ENCODE assay signal across 26 mouse cellular contexts in the genomic region with DNA sequence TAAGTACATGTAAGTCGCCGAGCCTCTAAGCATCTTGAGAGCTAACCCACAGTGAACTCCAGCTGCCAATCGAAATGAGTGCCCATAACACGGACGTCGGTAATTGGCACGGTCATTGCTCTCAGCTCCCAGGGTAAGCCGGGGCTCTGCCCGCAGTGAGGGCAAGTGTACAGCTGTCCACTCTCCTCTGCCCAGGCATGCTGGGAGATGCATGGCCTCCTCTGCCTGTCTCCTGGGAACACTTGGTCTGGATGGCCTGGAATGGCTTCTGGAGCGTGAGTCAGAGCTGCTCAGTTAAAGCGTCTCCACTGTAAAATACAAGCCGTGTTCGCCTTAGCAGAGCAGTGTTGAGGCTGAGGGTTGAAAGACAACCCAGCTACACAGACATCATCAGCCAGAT. TPM values are rescaled to one million over a fixed set of nuclear protein-coding genes. Genes with fewer than 3 reads are reported as not detected.
DNase-seq lines count a peak whose midpoint lies in the region; TF ChIP-seq lines count a peak whose summit lies in the region.
"Had no signal": no experiment of that assay in that cellular context is flagged by ENCODE, and none has a peak within 500 bp of the region (broad histone marks: within the 10 kb centered on the region; RNA-seq: fewer than 3 reads in every experiment).

No protein-coding gene starts in this region.

- H3K4me1 ChIP-seq in cortical plate, adult 2 months (ENCODE audit: control insufficient read depth, insufficient read depth, low read length), result peaks cover 18% of the 10 kb centered on the region
- H3K4me1 ChIP-seq: intestine, embryonic 15.5 days; liver, embryonic 12.5 days; megakaryocyte, embryonic 14.5 days; stomach, embryonic 15.5 days had no signal

- DNase-seq in cerebellum, postnatal 10 days, result peak; percentile 54 to 64
- DNase-seq in cerebellum, postnatal 25 days, result no peak
- peak; percentile 37 for DNase-seq in gastrocnemius, postnatal 14 days
- no peak for DNase-seq in gastrocnemius, postnatal 4 days (ENCODE audit: low spot score in 2 of 2)
- no peak for DNase-seq in left cerebral cortex, adult 2 months (ENCODE audit: extremely low spot score in 1 of 2, low spot score in 2 of 2)
- DNase-seq in left cerebral cortex, adult 18-20 months (ENCODE audit: low spot score in 2 of 2), result no peak
- DNase-seq in heart, adult 9 months (ENCODE audit: low spot score in 2 of 2), result no peak
- DNase-seq: adrenal gland, adult 8-10 months; cerebellum, adult 8-10 months; forebrain, postnatal 0 days; heart, adult 2 months; heart, postnatal 10 days; kidney, postnatal 14 days; left cerebral cortex, postnatal 4 days; liver, postnatal 0 days; lung, postnatal 4 days; right cerebral cortex, postnatal 14 days had no signal

- TF ChIP-seq POLR2A in cortical plate, adult 2 months (IDR thresholded peaks at IDR 0.05; ENCODE audit: extremely low read depth, insufficient read depth, low read length), result no peak

- intact Hi-C loops in gastrocnemius, postnatal 14 days (cut with DNase I; ENCODE audit: low total_unique reads), result no loop called here
- intact Hi-C loops in left cerebral cortex, adult 2 months (cut with DNase I), result no loop called here

- H3K4me3 ChIP-seq in left cerebral cortex, adult 2 months, result no peak overlapping the region
- no peak overlapping the region for H3K4me3 ChIP-seq in cortical plate, adult 2 months (ENCODE audit: insufficient read depth, low read length)
- H3K4me3 ChIP-seq: embryonic facial prominence, embryonic 13.5 days; heart, adult 2 months; heart, embryonic 13.5 days; intestine, embryonic 15.5 days; liver, embryonic 12.5 days; megakaryocyte, embryonic 14.5 days; midbrain, embryonic 13.5 days; stomach, embryonic 15.5 days had no signal

- peak overlapping the region; percentile 57; the same call in 1 of the 2 replicates for H3K27ac ChIP-seq in left cerebral cortex, adult 2 months
- H3K27ac ChIP-seq in cortical plate, adult 2 months (ENCODE audit: insufficient read depth, low read length), result 0 out of 2 replicates have a peak overlapping the region, but pooled peaks have one; percentile 45
- H3K27ac ChIP-seq: embryonic facial prominence, embryonic 13.5 days; heart, adult 2 months; heart, embryonic 13.5 days; intestine, embryonic 15.5 days; liver, embryonic 12.5 days; midbrain, embryonic 13.5 days; stomach, embryonic 15.5 days had no signal

- TF ChIP-seq CTCF in left cerebral cortex, adult 2 months (IDR thresholded peaks at IDR 0.05), result no peak
- no peak for TF ChIP-seq CTCF in cortical plate, adult 2 months (IDR thresholded peaks at IDR 0.05; ENCODE audit: extremely low read depth, insufficient read depth, low read length)

RNA-seq across cellular contexts. Expression of a gene that starts 9.9 kb away (rescaled TPM):
- 1 to 10 TPM; 1.2 to 1.3 TPM for total RNA-seq in gastrocnemius, postnatal 14 days (2021)
- total RNA-seq in gastrocnemius, postnatal 4 days (2021), result 1 to 10 TPM; 2.0 to 2.5 TPM
- total RNA-seq in left cerebral cortex, adult 2 months (2021), result 10 to 100 TPM; 22.8 to 24.9 TPM
- total RNA-seq in left cerebral cortex, adult 18-20 months (2021), result 10 to 100 TPM; 18.4 to 23.9 TPM
- polyA plus RNA-seq in cortical plate, adult 2 months (2012; rRNA removed), result 14.8 and 15.7 TPM in 2 replicates
- total RNA-seq: monocyte, adult 5-6 weeks had no signal

RNA-seq across cellular contexts. Expression of a gene that starts 11.1 kb away (rescaled TPM):
- 1 to 10 TPM; 2.2 to 3.2 TPM for total RNA-seq in gastrocnemius, postnatal 14 days (2021)
- 1 to 10 TPM; 5.6 to 6.1 TPM for total RNA-seq in gastrocnemius, postnatal 4 days (2021)
- 100 to 1,000 TPM; 375 to 385 TPM for total RNA-seq in left cerebral cortex, adult 2 months (2021)
- total RNA-seq in left cerebral cortex, adult 18-20 months (2021), result 100 to 1,000 TPM; 382 to 428 TPM
- 245 and 267 TPM in 2 replicates for polyA plus RNA-seq in cortical plate, adult 2 months (2012; rRNA removed)

Comparison
In these comparisons a context has a peak if more than half of its experiments do, and no peak if none do; other contexts are left out.
1. DNase-seq: peak in cerebellum, postnatal 10 days (2 of 2) and gastrocnemius, postnatal 14 days (single experiment); none in cerebellum, postnatal 25 days (0 of 2), gastrocnemius, postnatal 4 days (0 of 2), left cerebral cortex, adult 2 months (0 of 2), left cerebral cortex, adult 18-20 months (0 of 2) and heart, adult 9 months (0 of 2).
2. RNA of a gene that starts 9.9 kb away (total RNA-seq): 22.8 to 24.9 TPM in left cerebral cortex, adult 2 months and 18.4 to 23.9 TPM in left cerebral cortex, adult 18-20 months; 2.0 to 2.5 TPM in gastrocnemius, postnatal 4 days and 1.2 to 1.3 TPM in gastrocnemius, postnatal 14 days; every median in the first group is over 4 times any median in the second.
3. RNA of a gene that starts 11.1 kb away (total RNA-seq): 382 to 428 TPM in left cerebral cortex, adult 18-20 months and 375 to 385 TPM in left cerebral cortex, adult 2 months; 5.6 to 6.1 TPM in gastrocnemius, postnatal 4 days and 2.2 to 3.2 TPM in gastrocnemius, postnatal 14 days; every median in the first group is over 10 times any median in the second.